Mouse (Mus musculus): ENCODE results near the gene Mtg1.

DNA sequence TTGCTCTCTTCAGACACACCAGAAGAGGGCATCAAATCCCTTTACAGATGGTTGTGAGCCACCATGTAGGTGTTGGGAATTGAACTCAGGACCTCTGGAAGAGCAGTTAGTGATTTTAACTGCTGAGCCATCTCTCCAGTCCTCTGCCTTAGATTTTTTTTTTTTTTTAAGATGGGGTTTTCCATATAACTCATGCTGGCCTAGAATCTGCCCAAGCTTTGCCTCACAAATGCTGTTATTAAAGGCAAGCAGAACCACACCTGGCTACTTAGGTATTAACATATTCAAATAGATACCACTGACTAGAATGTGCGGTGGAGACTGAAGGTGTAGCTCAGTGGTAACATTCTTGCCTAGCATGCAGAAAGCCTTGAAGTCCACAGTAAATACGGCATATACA, 16.9 kb upstream of the Mtg1 start:
- TF ChIP-seq CTCF (IDR thresholded peaks at IDR 0.05) (no peak), EP300 (IDR thresholded peaks at IDR 0.05) (no peak)
